Mouse (Mus musculus) 416B (cell line): Measurements from ENCODE around the gene Ttll11.
A peak's percentile ranks its signal among the peaks of the same experiment; 100 is the strongest.

Experiments used
- DNase-seq: peaks from one replicate; pipeline ENCODE4 v3.0.0; 2011; ENCODE audit warnings: low read depth

The Ttll11 gene

DNA sequence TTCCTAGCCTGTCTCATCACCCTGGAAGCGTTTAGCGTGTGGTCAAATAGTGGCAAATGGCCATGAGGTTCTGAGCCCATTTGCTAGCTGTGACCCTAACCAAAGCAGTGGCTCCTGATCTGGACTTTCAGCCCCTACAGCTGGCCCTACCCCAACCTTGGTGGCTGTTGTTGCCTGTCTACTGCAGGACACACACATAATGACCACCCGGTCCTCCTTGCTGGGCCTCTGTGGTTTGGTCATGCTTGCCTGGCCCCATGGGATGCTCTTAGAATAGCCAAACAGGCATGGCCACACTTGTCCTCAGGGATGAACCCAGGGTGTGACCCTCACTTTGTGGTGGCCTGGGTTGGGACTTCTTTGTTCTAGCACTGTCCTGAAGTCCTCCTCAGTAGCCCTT is 80.0 kb downstream of the Ttll11 start:
- DNase-seq, result no peak

GRCm38 (mm10) chr2:35899135-35899474 is 80.6 kb downstream of the Ttll11 start:
- no peak for DNase-seq

GRCm38 (mm10) chr2:35898425-35899134 is 81.1 kb downstream of the Ttll11 start:
- peak; percentile 96 for DNase-seq

- DNase-seq, result no peak
These were observed 82.6 kb downstream of the Ttll11 start for GRCm38 (mm10) chr2:35897125-35897524.

DNA sequence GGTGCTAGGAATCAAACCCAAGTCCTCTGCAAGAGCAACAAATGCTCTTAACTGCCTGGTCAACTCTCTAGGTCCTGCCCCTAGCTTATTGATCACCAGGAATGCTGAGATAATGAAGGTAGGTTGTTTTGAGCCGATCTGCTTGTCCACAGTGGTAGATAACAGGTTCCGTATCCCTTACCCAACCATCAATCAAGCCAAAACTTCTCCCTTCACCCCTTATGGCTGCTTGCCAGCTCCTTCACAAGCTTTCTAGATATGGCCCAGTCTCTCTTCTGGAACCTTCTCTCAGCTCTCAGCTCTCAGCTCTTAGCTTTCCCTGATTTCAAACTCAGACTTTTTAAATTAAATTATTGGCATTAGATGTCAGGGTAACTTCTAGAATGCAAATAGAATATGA is 85.2 kb downstream of the Ttll11 start:
- no peak for DNase-seq

DNA sequence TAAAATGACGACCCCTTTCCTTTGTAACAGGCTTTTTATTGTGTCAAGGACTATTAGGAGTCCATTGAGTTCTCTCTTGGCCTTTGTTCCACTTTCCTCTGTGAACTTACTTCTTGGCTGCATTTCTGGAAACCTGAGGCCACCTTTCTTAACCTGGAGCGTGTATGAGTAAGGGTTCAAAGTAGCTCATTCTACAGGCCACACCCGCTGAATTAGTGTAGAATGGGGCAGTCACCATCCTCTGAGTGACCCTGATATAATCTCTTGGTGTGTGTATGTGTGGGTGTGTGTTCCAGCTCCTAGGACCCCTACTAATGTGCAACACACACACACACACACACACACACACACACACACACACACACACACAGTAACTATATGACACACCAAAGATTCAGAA is 89.1 kb downstream of the Ttll11 start:
- DNase-seq, result no peak

DNA sequence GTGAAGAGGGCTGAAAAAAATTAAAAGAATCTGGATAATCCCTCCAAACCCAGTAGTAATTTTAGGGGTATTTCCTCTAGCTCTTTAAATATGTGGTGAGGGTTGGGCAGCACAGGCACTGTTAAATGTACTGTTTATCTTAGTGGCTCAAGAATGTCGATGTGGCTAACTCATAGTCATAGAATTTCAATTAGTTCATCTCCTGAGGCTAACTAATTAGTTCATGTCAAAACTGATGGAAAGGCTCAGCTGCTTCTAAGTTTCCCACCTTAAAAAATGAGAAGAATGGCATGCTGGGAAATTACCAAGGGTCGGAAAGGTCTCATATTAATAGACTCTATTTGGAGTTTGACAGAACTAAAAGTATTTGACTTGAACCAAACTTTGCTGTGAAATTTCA is 89.9 kb downstream of the Ttll11 start:
- DNase-seq, result no peak

- DNase-seq, result peak; percentile 17
These were observed 95.4 kb downstream of the Ttll11 start for GRCm38 (mm10) chr2:35884296-35884695.

- DNase-seq, result no peak
These were observed 97.3 kb downstream of the Ttll11 start for GRCm38 (mm10) chr2:35882336-35882987.

GRCm38 (mm10) chr2:35881896-35882295 is 97.8 kb downstream of the Ttll11 start:
- peak; percentile 84 for DNase-seq

DNA sequence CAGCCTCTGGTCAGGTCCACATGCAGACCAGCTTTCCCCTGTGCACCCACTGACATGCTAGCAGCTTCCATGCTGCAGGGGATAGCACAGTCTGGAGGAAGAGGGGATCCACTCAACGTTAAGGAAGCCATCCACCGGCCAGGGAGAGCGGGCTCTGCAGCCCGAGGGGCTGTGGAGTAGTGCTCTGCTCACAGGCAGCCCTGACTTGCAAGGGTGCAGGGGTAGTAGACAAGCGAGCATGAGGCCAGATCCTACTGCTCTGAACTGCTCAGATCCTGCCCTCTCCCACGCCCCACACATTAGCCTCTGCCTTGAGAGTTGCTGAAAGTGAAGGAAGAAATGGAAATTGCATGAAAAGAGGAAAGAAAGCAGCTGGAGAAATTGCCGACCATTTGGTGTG is 99.4 kb downstream of the Ttll11 start:
- DNase-seq, result no peak

DNA sequence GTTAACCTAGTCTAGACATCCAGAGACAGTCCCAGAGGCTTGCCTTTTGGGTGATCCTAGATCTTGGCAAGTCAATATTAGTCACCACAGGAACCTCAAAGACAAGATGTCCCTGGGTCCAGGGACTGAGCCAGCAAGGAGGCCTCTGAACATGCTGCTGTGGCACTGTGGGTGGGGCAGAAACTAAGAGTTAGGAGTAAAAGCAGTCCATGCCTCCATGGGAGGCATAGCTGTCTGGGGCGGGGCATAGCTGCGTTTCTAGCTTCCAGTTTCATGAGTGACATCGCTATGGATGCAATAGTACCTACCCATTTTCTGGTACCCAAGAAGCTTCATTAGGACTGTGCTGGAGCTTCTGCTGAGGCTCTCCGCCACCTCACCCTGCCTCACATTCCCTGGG is 99.8 kb downstream of the Ttll11 start:
- DNase-seq, result no peak

DNA sequence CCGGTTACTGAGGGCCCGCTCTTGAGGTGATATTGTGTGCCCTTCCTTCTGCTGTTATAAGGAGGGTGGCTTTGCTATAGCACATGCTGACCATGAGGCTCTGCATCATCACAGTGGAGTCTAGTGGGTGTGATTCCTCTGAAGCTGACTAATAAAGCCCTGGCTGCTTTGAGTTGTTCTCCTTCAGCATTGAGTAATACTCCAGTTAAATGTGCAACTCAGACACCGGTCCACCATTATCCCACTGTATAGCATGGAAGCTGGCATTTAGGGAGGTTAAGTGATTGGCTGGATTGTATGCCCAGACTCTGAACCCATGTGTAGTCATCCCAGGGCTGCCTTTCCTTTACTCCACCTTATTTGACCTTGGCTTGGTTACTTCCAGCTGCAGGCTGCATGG is 101.2 kb downstream of the Ttll11 start:
- DNase-seq, result no peak

- no peak for DNase-seq
These were observed 104.1 kb downstream of the Ttll11 start for GRCm38 (mm10) chr2:35875572-35875971.

GRCm38 (mm10) chr2:35874421-35874820 is 105.3 kb downstream of the Ttll11 start:
- DNase-seq, result no peak

DNA sequence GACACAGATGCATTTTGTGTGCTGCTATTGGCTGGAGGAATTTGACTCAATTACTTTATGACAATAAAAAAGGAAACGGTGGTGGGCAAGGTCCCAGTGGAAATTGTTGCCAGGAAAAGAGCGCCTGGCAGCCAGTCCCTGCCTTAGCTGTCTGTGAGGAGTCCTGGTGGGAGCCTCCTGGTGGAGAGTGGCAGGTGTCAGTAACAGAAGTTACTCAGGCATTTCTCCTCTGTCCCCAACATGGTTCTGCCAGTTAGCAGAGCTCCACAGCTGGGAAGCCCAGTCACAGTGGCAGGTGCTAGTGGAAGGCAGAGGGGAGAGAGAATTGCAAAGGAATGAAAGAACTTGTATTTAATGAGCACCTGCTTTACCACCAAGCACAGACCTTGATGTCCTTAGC is 110.5 kb downstream of the Ttll11 start:
- DNase-seq, result no peak

- no peak for DNase-seq
These were observed 116.4 kb downstream of the Ttll11 start for GRCm38 (mm10) chr2:35863284-35863683.

DNA sequence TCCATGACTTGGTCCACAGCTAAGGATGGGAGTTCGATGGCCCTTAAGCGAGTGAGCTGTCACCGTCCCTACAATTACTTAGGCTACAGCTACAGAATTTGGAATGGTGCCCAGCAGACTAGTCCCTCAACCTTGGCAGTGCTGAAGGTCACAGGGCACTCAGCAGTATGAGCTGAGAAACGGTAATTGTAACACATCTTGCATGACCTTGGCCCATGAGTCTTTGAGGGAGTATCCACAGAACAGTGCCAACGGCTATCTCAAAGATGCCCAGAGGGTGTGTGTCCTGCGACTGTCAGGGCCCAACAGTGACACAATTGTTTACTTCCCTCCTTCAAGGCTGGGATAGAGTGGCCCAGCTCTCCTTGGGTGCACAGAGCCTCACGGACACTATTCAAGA is 118.5 kb downstream of the Ttll11 start:
- no peak for DNase-seq

- DNase-seq, result no peak
These were observed 119.3 kb downstream of the Ttll11 start for GRCm38 (mm10) chr2:35860394-35860744.

DNA sequence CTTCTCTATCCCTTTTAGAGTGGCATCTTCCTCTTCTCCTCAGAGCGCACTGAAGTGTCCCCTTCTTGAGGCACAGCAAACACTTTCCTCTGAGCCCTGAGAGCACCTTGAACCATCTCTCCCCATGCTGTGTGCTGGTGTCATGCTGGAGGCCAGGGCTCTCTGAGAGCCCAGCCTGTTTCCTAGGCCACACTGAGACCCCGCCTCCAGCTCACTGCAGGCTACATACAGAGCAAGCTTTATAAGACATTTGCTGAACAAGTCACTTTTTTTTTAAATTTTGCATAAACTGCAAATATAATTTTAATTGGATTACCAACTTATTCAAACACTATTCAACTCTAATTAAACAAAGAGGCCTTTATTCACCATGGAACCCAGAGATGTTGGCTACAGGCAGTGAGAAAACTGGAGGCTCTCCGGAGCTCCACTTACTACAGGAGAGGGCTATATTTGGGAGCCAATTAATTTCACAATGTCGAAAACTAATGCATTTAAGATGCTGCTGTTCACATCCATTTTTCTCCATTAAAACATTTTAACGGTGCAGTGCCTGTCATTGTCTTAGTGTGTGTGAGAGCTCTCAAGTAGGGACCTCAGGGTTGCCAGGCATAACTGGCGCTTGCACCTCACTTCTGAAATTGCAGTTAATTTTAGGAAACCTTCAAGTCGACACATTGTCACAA is 119.9 kb downstream of the Ttll11 start:
- DNase-seq, result no peak

DNA sequence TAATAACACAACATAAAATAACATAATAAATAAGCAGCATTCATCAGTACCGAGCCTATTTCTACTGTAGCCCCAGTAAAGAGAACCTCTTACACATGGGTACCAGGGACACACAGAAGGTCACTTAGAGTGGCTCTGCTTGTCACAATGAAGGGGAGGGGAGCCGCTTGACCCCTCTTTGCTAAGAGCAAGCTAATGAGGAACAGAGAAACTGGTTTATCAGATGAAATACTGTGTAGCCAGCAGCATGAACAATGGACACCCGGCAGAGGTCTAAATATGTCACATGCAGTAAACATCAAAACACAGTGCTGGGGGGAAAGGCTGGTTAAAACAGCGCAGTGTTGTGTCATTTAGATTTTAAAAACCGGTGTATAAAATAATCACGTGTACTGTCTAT is 121.4 kb downstream of the Ttll11 start:
- no peak for DNase-seq

GRCm38 (mm10) chr2:35856901-35857300 is 122.8 kb downstream of the Ttll11 start:
- DNase-seq, result no peak

DNA sequence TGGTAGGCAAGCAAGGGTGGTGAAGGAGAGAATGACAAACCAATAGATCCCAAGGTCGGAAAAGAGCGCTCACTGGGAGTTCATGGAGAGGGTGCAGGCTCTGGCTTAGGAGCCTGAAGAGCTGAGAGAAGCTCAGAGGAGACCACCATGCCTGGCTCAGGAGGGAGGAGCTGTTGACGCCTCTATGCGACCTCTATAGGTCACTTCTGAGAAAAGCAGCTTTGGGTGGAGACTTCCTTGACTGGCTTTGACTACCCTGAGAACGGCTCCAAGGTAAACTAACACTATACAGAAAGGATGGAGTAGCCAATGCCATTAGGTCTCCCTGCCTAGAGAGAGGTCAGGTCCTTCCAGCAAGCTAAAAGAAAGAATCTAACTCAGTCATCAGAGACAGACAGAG is 124.8 kb downstream of the Ttll11 start:
- peak; percentile 24 for DNase-seq

- no peak for DNase-seq
These were observed 126.7 kb downstream of the Ttll11 start for GRCm38 (mm10) chr2:35852971-35853370.
